Mouse (Mus musculus): ENCODE results near the gene Zfp184.

GRCm38 (mm10) chr13:21971641-21972040, 26.7 kb downstream of the Zfp184 start:
- TF ChIP-seq POLR2A (IDR thresholded peaks at IDR 0.05; ENCODE audit: borderline replicate concordance, extremely low read depth, insufficient read depth, insufficient read length, poor library complexity, severe bottlenecking) (no peak), CTCF (IDR thresholded peaks at IDR 0.05; ENCODE audit: borderline replicate concordance, extremely low read depth, insufficient read depth, insufficient read length) (no peak)
